Mouse (Mus musculus) G1E (cell line): ENCODE results near the gene Col4a3. TPM values are rescaled to one million over a fixed set of nuclear protein-coding genes. Genes with fewer than 3 reads are reported as not detected.

Experiments
- ATAC-seq: 2 replicates; pipeline ENCODE4 v1.8.0; 2016; ENCODE audit warnings: mild to moderate bottlenecking; ENCODE audit not compliant: insufficient number of reproducible peaks, poor library complexity, low FRiP score, severe bottlenecking; ENCODE audit errors: extremely low read depth
- DNase-seq: peaks from one replicate; pipeline ENCODE4 v3.0.0; 2012; ENCODE audit warnings: low spot score
- H3K27me3 ChIP-seq: 2 replicates; pipeline ENCODE4 v1.6.1; 2012; ENCODE audit warnings: mild to moderate bottlenecking, low read length, inconsistent platforms; ENCODE audit not compliant: insufficient read depth
- H3K36me3 ChIP-seq: replicated peaks from 2 replicates; pipeline ENCODE3; 2012; ENCODE audit warnings: mild to moderate bottlenecking, inconsistent platforms
- H3K4me1 ChIP-seq: 2 replicates; pipeline ENCODE4 v1.6.1; 2012; ENCODE audit warnings: low read depth, low read length, inconsistent platforms, mixed read lengths; ENCODE audit not compliant: insufficient read depth
- H3K4me3 ChIP-seq: 2 replicates; pipeline ENCODE4 v1.5.1; 2012; ENCODE audit warnings: low read depth, mild to moderate bottlenecking, inconsistent platforms, low read length, moderate library complexity, mixed read lengths
- H3K9me3 ChIP-seq: replicated peaks from 2 replicates; pipeline ENCODE4 v1.6.1; 2012; ENCODE audit warnings: inconsistent platforms
- CTCF ChIP-seq: IDR thresholded peaks from 2 replicates; pipeline ENCODE4 v1.5.1; 2012; ENCODE audit warnings: low read depth, low read length, inconsistent platforms, mixed read lengths
- GATA1 ChIP-seq: IDR thresholded peaks from 2 replicates; pipeline ENCODE4 v1.6.1; 2012; ENCODE audit warnings: borderline replicate concordance, low read length, inconsistent platforms, mixed read lengths
- GATA2 ChIP-seq: IDR thresholded peaks from 2 replicates; pipeline ENCODE4 v1.6.1; 2012; ENCODE audit warnings: low read depth, low read length, inconsistent platforms, borderline replicate concordance
- POLR2AphosphoS5 ChIP-seq: IDR thresholded peaks from 2 replicates; pipeline ENCODE4 v1.6.1; 2012; ENCODE audit warnings: low read depth, low read length, inconsistent platforms; ENCODE audit not compliant: insufficient replicate concordance
- TAL1 ChIP-seq: conservative IDR thresholded peaks from 2 replicates; pipeline ENCODE4 v1.6.1; 2012; ENCODE audit warnings: low read depth, low read length, inconsistent platforms, mixed read lengths
- polyA plus RNA-seq: library from polyadenylated mRNA; stranded (reverse); fragments of >175 nt; gene quantifications from 2 replicates; pipeline ENCODE4 v1.2.3, GENCODE M21; 2012
- total RNA-seq, 2 experiments: library from RNA; stranded (forward) in 1 of 2; stranded (reverse) in 1 of 2; fragments of 200-1000 nt in 1 of 2; fragments of >200 nt in 1 of 2; fragmentation: Nextera tagmentation in 1 of 2; gene quantifications; 2 replicates each; pipeline ENCODE4 v1.2.3; 2014 to 2017

Gene Col4a3
- total and polyA plus RNA-seq, 3 experiments: 6.1 to 21.2 (median 6.4) TPM

DNA sequence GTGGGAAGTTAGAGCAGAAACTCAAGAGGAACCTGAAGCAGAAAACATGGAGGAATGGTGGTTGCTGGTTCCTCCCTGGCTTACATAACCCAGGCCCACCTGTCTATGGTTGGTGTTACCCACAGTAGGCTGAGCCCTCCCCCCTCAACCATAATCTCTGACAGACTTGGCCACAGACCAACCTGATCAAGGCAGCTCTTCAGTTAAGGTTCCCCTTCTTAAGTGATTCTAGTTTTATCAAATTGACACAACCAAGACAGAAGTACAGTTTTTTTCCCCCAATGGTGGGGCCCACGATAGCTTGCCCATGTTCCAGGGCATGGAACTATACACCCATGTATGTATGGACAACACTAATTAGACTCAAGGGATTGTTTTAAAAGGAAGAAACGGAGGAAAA is 100.1 kb downstream of the Col4a3 start:
- H3K4me3 ChIP-seq: no peak overlapping the region
- DNase-seq (peak; percentile 14), ATAC-seq (peak; percentile 38; the same call in 1 of the 2 replicates)
- H3K4me1 ChIP-seq: peaks cover 16% of the 10 kb centered on the region
- peaks cover 12% of the 10 kb centered on the region for H3K36me3 ChIP-seq
- no peak for TF ChIP-seq POLR2AphosphoS5
- TF ChIP-seq TAL1: no peak
- no peak for TF ChIP-seq GATA2
- TF ChIP-seq GATA1: no peak
- no peak for TF ChIP-seq CTCF
- H3K9me3 ChIP-seq: no peaks in the 10 kb centered on the region
- H3K27me3 ChIP-seq: no peaks in the 10 kb centered on the region

DNA sequence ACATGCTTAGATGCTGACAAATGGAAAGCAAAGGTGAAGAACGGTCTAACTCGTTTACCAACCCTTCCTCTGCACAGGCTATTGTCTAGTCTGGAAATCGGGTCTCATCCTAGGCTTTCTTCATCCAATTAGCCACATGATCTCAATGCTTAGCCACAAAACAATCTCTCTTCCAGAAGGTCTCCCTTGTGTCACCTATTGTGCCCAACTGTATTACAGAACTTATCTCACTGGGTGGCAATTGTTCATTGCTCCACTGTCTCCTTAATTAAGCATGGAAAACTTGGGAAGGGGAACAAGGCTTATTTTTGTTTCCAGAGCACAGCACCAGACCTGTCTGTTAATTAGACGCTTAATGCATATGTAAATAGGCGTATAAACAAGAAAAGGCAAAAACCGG is 101.2 kb downstream of the Col4a3 start:
- no peaks in the 10 kb centered on the region for H3K9me3 ChIP-seq
- TF ChIP-seq GATA1 (no peak), POLR2AphosphoS5 (no peak), TAL1 (no peak)
- ATAC-seq (no peak), DNase-seq (no peak)
- H3K27me3 ChIP-seq: no peaks in the 10 kb centered on the region
- H3K36me3 ChIP-seq: peaks cover 6% of the 10 kb centered on the region
- no peak overlapping the region for H3K4me3 ChIP-seq
- peaks cover 16% of the 10 kb centered on the region for H3K4me1 ChIP-seq

DNA sequence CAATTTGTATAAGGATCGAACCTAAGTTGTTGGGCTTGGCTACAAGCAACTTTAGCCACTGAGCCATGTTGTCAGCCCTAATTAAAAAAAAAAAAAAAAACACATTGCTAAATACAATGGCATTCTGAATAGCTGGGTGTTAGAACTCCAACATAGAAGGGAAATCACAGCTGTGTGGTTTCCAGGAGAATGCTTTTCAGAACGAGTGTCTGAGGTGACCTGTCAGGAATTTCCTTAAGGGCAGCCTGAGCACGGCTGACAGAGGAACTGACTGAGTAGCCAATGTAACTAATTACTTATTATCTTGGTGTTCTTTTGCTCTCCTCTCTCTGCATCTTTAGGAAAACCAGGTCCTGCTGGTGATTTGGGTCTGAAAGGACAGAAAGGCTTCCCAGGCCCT is 109.2 kb downstream of the Col4a3 start:
- no peaks in the 10 kb centered on the region; the same call in 1 of the 2 replicates for H3K4me1 ChIP-seq
- no peaks in the 10 kb centered on the region for H3K9me3 ChIP-seq
- TF ChIP-seq GATA1 (no peak), CTCF (no peak), POLR2AphosphoS5 (no peak), TAL1 (no peak), GATA2 (no peak)
- H3K27me3 ChIP-seq: no peaks in the 10 kb centered on the region; the same call in 1 of the 2 replicates
- H3K4me3 ChIP-seq: no peak overlapping the region
- ATAC-seq: no peak
- DNase-seq: no peak
- H3K36me3 ChIP-seq: peaks cover 26% of the 10 kb centered on the region

DNA sequence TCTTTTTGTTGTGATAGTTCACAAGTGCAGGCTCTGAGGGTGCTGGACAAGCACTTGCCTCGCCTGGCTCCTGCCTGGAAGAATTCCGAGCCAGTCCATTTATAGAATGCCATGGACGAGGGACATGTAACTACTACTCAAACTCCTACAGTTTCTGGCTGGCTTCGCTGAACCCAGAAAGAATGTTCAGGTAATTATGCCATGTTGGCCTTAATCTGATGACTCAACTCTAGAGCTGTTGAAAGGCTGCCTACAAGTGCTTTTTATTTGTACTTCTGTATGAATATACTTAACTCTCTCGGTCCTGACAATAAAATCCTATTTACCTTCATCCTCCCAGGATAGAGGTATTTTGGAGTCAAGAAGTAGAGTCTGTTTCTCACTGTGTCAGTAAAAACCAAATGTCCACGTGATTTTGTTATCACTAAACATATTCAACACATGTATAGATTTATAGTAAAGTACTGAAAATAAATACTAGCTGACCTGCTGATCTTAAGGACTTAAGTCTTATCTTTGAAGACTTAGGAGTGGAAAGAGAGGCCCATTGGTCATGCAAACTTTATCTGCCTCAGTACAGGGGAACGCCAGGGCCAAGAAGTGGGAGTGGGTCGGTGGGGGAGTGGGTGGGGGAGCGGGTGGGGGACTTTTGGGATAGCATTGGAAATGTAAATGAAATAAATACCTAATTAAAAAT is 131.2 kb downstream of the Col4a3 start:
- H3K27me3 ChIP-seq: no peaks in the 10 kb centered on the region
- H3K4me1 ChIP-seq: peaks cover 42% of the 10 kb centered on the region
- TF ChIP-seq GATA2: no peak
- no peak for TF ChIP-seq CTCF
- TF ChIP-seq TAL1: no peak; the same call in 1 of the 2 replicates
- no peak for TF ChIP-seq GATA1
- no peak for TF ChIP-seq POLR2AphosphoS5
- peaks cover 8% of the 10 kb centered on the region for H3K36me3 ChIP-seq
- DNase-seq: peak; percentile 10
- ATAC-seq: peak; percentile 92
- H3K9me3 ChIP-seq: no peaks in the 10 kb centered on the region
- H3K4me3 ChIP-seq: no peak overlapping the region; the same call in 1 of the 2 replicates

DNA sequence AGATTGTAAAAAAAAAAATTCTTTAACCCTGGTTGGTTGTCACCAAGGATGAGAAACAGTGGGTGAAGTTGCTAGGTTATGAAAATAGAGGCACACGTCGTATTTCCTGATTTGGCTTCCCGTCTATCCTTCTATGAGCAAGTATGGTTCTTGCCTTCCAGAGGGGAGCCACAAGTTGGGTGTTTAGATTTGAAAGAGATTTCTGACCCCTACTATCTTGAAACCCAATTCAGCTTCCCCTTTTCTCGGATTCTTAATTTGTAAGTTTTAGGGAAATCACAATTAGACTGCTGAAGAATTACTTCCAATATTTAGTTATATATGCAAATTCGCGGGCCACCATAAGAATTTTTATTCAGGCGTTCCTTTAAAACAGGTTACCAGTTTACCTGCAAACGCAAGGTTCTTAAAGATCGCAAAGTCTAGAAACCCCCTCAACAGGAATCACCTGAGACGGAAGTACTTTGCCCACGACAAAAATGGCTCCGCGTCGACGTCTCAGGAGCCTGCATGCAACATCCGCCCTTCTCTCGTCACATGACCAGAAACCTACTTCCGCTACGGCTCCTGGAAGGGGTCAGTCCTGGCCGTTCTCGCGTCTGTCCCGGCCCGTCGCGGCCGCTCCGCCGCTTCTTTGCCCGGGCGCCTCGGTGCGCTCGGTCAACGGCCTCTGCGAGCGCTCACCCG is 137.8 kb downstream of the Col4a3 start, which contains the start of gene Mff:
TSS of gene Mff (plus strand) at position 552 of the 687 bp plus-strand sequence.
- H3K4me1 ChIP-seq: peaks cover 37% of the 10 kb centered on the region
- no peaks in the 10 kb centered on the region for H3K27me3 ChIP-seq
- H3K9me3 ChIP-seq: no peaks in the 10 kb centered on the region
- ATAC-seq (peak; percentile 83), DNase-seq (peak; percentile 72)
- no peak for TF ChIP-seq GATA1
- no peak for TF ChIP-seq GATA2
- no peak for TF ChIP-seq TAL1
- no peak for TF ChIP-seq POLR2AphosphoS5
- TF ChIP-seq CTCF: no peak
- peak within 1 kb of the TSS; percentile 79 for H3K4me3 ChIP-seq
- peaks cover 24% of the 10 kb centered on the region for H3K36me3 ChIP-seq

DNA sequence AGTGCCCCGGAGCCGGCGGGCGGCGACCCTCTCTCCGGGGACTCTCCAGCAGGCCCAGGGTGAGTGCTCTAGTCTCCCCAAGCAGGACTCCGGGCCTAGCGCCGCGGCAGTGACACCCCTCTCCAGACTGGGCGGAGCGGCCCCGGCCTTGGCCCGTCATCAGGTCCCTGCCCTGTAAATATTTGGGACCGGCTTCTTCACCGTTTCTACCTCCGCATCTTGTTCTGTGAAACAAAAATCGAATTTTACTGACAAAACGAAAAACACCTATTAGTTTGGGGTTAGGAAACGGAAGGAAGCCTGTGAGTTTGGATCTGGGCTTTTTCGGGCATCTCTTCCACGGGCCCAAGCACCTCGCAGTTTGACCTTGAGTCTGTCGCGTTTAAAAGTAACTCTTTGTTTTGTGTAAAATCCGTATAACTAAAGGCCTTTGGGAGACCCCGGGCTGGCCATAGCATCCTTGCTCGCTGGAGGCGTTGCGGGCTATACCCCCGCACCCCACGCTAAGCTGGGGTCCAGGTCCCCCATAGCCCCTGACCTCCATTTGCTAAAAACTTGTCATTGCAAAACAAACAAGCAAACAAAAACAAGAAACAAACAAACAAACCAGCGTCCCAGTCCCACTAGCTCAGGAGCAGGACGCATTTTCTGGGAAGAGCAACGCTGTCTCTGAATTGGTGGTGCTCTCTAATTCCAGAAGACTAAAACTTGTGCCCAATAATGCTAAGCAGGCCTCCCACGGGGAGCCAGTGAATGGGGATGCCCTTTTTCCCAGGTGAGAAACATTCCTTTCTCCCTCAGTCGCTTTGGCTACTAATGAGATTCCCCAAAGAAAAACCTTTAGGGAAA is 138.5 kb downstream of the Col4a3 start:
- DNase-seq: peak; percentile 84
- H3K4me1 ChIP-seq: peaks cover 34% of the 10 kb centered on the region
- H3K27me3 ChIP-seq: no peaks in the 10 kb centered on the region
- TF ChIP-seq GATA1 (no peak), CTCF (no peak), GATA2 (no peak), POLR2AphosphoS5 (no peak), TAL1 (no peak)
- peaks cover 32% of the 10 kb centered on the region for H3K36me3 ChIP-seq
- peak overlapping the region; percentile 79 for H3K4me3 ChIP-seq
- ATAC-seq: peak; percentile 61
- H3K9me3 ChIP-seq: no peaks in the 10 kb centered on the region
